Comparison of ENCODE assay signal across 30 mouse cellular contexts in genomic region chr8:108378036-108378435, GRCm38 (mm10).
DNase-seq lines count a peak whose midpoint lies in the region; ATAC-seq and TF ChIP-seq lines count a peak whose summit lies in the region.
"Had no signal": no experiment of that assay in that cellular context is flagged by ENCODE, and none has a peak within 500 bp of the region (broad histone marks: within the 10 kb centered on the region; RNA-seq: fewer than 3 reads in every experiment).

No protein-coding gene starts in this region.

- no peak for TF ChIP-seq POLR2A in brain, embryonic 14.5 days (IDR thresholded peaks at IDR 0.05; ENCODE audit: borderline replicate concordance, extremely low read depth, insufficient read depth, insufficient read length, poor library complexity, severe bottlenecking)

- no peak overlapping the region for H3K4me2 ChIP-seq in embryonic facial prominence, embryonic 14.5 days (ENCODE audit: low read depth, low read length)
- no peak overlapping the region for H3K4me2 ChIP-seq in hindbrain, postnatal 0 days (ENCODE audit: low read depth, low read length)
- H3K4me2 ChIP-seq in midbrain, embryonic 14.5 days (ENCODE audit: low read length) = no peak overlapping the region
- no peak overlapping the region for H3K4me2 ChIP-seq in midbrain, embryonic 11.5 days
- H3K4me2 ChIP-seq: embryonic facial prominence, embryonic 12.5 days; embryonic facial prominence, embryonic 15.5 days; forebrain, embryonic 12.5 days had no signal

- no peaks in the 10 kb centered on the region for H3K36me3 ChIP-seq in embryonic facial prominence, embryonic 14.5 days (ENCODE audit: control insufficient read depth, insufficient read depth, low read length)
- no peaks in the 10 kb centered on the region for H3K36me3 ChIP-seq in embryonic facial prominence, embryonic 10.5 days (replicated peaks)
- no peaks in the 10 kb centered on the region for H3K36me3 ChIP-seq in hindbrain, postnatal 0 days (ENCODE audit: insufficient read depth, low read length)
- H3K36me3 ChIP-seq in hindbrain, embryonic 10.5 days = no peaks in the 10 kb centered on the region
- no peaks in the 10 kb centered on the region for H3K36me3 ChIP-seq in midbrain, embryonic 14.5 days (ENCODE audit: control insufficient read depth, insufficient read depth, low read length)
- no peaks in the 10 kb centered on the region for H3K36me3 ChIP-seq in midbrain, embryonic 11.5 days (ENCODE audit: control insufficient read depth, insufficient read depth, low read length)
- H3K36me3 ChIP-seq: embryonic facial prominence, embryonic 12.5 days; embryonic facial prominence, embryonic 15.5 days; forebrain, embryonic 10.5 days; forebrain, embryonic 12.5 days; G1E had no signal

- no peak overlapping the region for H3K27ac ChIP-seq in embryonic facial prominence, embryonic 14.5 days (replicated peaks; ENCODE audit: low read depth, low read length)
- no peak overlapping the region for H3K27ac ChIP-seq in embryonic facial prominence, embryonic 10.5 days (replicated peaks)
- H3K27ac ChIP-seq in hindbrain, postnatal 0 days = no peak overlapping the region
- no peak overlapping the region for H3K27ac ChIP-seq in hindbrain, embryonic 10.5 days
- no peak overlapping the region for H3K27ac ChIP-seq in midbrain, embryonic 14.5 days (replicated peaks; ENCODE audit: low read depth, low read length)
- no peak overlapping the region for H3K27ac ChIP-seq in midbrain, embryonic 11.5 days (ENCODE audit: low read depth, low read length)
- H3K27ac ChIP-seq: embryonic facial prominence, embryonic 12.5 days; embryonic facial prominence, embryonic 15.5 days; forebrain, embryonic 10.5 days; forebrain, embryonic 12.5 days had no signal

- peak; percentile 57 for DNase-seq in embryonic facial prominence, embryonic 14.5 days (ENCODE audit: low spot score)
- DNase-seq in embryonic facial prominence, embryonic 10.5 days (ENCODE audit: low spot score) = no peak
- peak; percentile 17 for DNase-seq in hindbrain, postnatal 0 days (ENCODE audit: low spot score)
- DNase-seq in hindbrain, embryonic 10.5 days (ENCODE audit: low spot score) = no peak
- DNase-seq in midbrain, embryonic 14.5 days = peak; percentile 54
- DNase-seq in midbrain, embryonic 11.5 days (ENCODE audit: low spot score, missing footprints) = no peak
- DNase-seq in brain, embryonic 14.5 days (ENCODE audit: low read depth) = peak; percentile 67
- DNase-seq: adrenal gland, adult 8-10 months; adrenal gland, postnatal 14 days; adrenal gland, postnatal 36 days; B cell, adult 2 months; cerebellum, adult 11 months; cerebellum, adult 18-20 months; cerebellum, adult 8-10 months; cerebellum, adult 9-11 months; cerebellum, postnatal 14 days; cerebellum, postnatal 36 days; embryo, embryonic 11 days had no signal

- WGBS in embryonic facial prominence, embryonic 14.5 days = 72% methylated on average over 2 of the region's 2 CpGs
- 88% methylated on average over 2 of the region's 2 CpGs for WGBS in embryonic facial prominence, embryonic 10.5 days
- WGBS in hindbrain, postnatal 0 days = 24% methylated on average over 2 of the region's 2 CpGs
- WGBS in hindbrain, embryonic 10.5 days = 67% methylated on average over 2 of the region's 2 CpGs
- 36% methylated on average over 2 of the region's 2 CpGs for WGBS in midbrain, embryonic 14.5 days
- WGBS in midbrain, embryonic 11.5 days = 67% methylated on average over 2 of the region's 2 CpGs

- H3K9ac ChIP-seq in embryonic facial prominence, embryonic 14.5 days (ENCODE audit: low read depth, low read length) = no peak overlapping the region
- no peak overlapping the region for H3K9ac ChIP-seq in hindbrain, postnatal 0 days (replicated peaks; ENCODE audit: low read length)
- H3K9ac ChIP-seq in midbrain, embryonic 14.5 days (replicated peaks; ENCODE audit: low read length) = no peak overlapping the region
- no peak overlapping the region for H3K9ac ChIP-seq in midbrain, embryonic 11.5 days (ENCODE audit: low read length)
- H3K9ac ChIP-seq: embryonic facial prominence, embryonic 12.5 days; embryonic facial prominence, embryonic 15.5 days; forebrain, embryonic 12.5 days had no signal

- no peak for ATAC-seq in embryonic facial prominence, embryonic 14.5 days (ENCODE audit: low read depth)
- no peak for ATAC-seq in hindbrain, postnatal 0 days
- ATAC-seq in midbrain, embryonic 14.5 days (ENCODE audit: low FRiP score, low TSS enrichment) = no peak
- ATAC-seq in midbrain, embryonic 11.5 days (ENCODE audit: low FRiP score) = no peak
- ATAC-seq: activated CD4-positive, CD25-positive, alpha-beta regulatory T cell, adult 4 months; CD4-positive, CD25-positive, alpha-beta regulatory T cell, adult 4 months; forebrain, embryonic 14.5 days; forebrain, embryonic 16.5 days; Patski had no signal

- no peak overlapping the region for H3K4me3 ChIP-seq in embryonic facial prominence, embryonic 14.5 days (ENCODE audit: low read depth, low read length)
- no peak overlapping the region for H3K4me3 ChIP-seq in embryonic facial prominence, embryonic 10.5 days
- H3K4me3 ChIP-seq in hindbrain, postnatal 0 days (ENCODE audit: low read length) = no peak overlapping the region
- no peak overlapping the region for H3K4me3 ChIP-seq in hindbrain, embryonic 10.5 days
- H3K4me3 ChIP-seq in midbrain, embryonic 14.5 days (replicated peaks; ENCODE audit: low read depth, low read length) = no peak overlapping the region
- no peak overlapping the region for H3K4me3 ChIP-seq in midbrain, embryonic 11.5 days (ENCODE audit: low read depth, low read length)
- H3K4me3 ChIP-seq: embryonic facial prominence, embryonic 12.5 days; embryonic facial prominence, embryonic 15.5 days; erythroblast, embryonic 14.5 days; forebrain, embryonic 10.5 days; forebrain, embryonic 12.5 days had no signal

- no peaks in the 10 kb centered on the region for H3K9me3 ChIP-seq in embryonic facial prominence, embryonic 14.5 days (ENCODE audit: control insufficient read depth, low read length)
- no peaks in the 10 kb centered on the region for H3K9me3 ChIP-seq in embryonic facial prominence, embryonic 10.5 days
- H3K9me3 ChIP-seq in hindbrain, postnatal 0 days (ENCODE audit: low read length) = no peaks in the 10 kb centered on the region
- no peaks in the 10 kb centered on the region for H3K9me3 ChIP-seq in hindbrain, embryonic 10.5 days
- H3K9me3 ChIP-seq in midbrain, embryonic 14.5 days (ENCODE audit: control insufficient read depth, low read length) = no peaks in the 10 kb centered on the region
- H3K9me3 ChIP-seq in midbrain, embryonic 11.5 days (ENCODE audit: control insufficient read depth, low read length) = no peaks in the 10 kb centered on the region
- H3K9me3 ChIP-seq: embryonic facial prominence, embryonic 12.5 days; embryonic facial prominence, embryonic 15.5 days; forebrain, embryonic 10.5 days; forebrain, embryonic 12.5 days had no signal

- H3K4me1 ChIP-seq in embryonic facial prominence, embryonic 14.5 days (ENCODE audit: control insufficient read depth, insufficient read depth, low read length) = peaks cover 4% of the 10 kb centered on the region; the same call in 1 of the 2 replicates
- H3K4me1 ChIP-seq in embryonic facial prominence, embryonic 10.5 days = no peaks in the 10 kb centered on the region
- H3K4me1 ChIP-seq in hindbrain, postnatal 0 days (ENCODE audit: insufficient read depth, low read length) = no peaks in the 10 kb centered on the region
- H3K4me1 ChIP-seq in hindbrain, embryonic 10.5 days (replicated peaks) = no peaks in the 10 kb centered on the region
- 0 out of 2 replicates have a peak, but pooled peaks cover 3% of the 10 kb centered on the region for H3K4me1 ChIP-seq in midbrain, embryonic 14.5 days (ENCODE audit: control insufficient read depth, insufficient read depth, low read length)
- H3K4me1 ChIP-seq in midbrain, embryonic 11.5 days (ENCODE audit: control insufficient read depth, insufficient read depth, low read length) = no peaks in the 10 kb centered on the region
- H3K4me1 ChIP-seq: embryonic facial prominence, embryonic 12.5 days had no signal

- no peak for TF ChIP-seq CTCF in hindbrain, postnatal 0 days (IDR thresholded peaks at IDR 0.05; ENCODE audit: low read depth)
- no peak for TF ChIP-seq CTCF in brain, embryonic 14.5 days (IDR thresholded peaks at IDR 0.05; ENCODE audit: borderline replicate concordance, extremely low read depth, insufficient read depth, insufficient read length)

- no peaks in the 10 kb centered on the region for H3K27me3 ChIP-seq in embryonic facial prominence, embryonic 14.5 days (replicated peaks; ENCODE audit: control insufficient read depth, insufficient read depth, low read length)
- H3K27me3 ChIP-seq in embryonic facial prominence, embryonic 10.5 days (replicated peaks; ENCODE audit: low read depth, poor library complexity, severe bottlenecking) = peaks cover 8% of the 10 kb centered on the region; the same call in 1 of the 2 replicates
- H3K27me3 ChIP-seq in hindbrain, postnatal 0 days (ENCODE audit: insufficient read depth, low read length) = no peaks in the 10 kb centered on the region
- peaks cover 21% of the 10 kb centered on the region for H3K27me3 ChIP-seq in hindbrain, embryonic 10.5 days (ENCODE audit: insufficient read depth, poor library complexity, severe bottlenecking)
- no peaks in the 10 kb centered on the region; the same call in 1 of the 2 replicates for H3K27me3 ChIP-seq in midbrain, embryonic 14.5 days (ENCODE audit: control insufficient read depth, insufficient read depth, low read length)
- no peaks in the 10 kb centered on the region for H3K27me3 ChIP-seq in midbrain, embryonic 11.5 days (ENCODE audit: control insufficient read depth, insufficient read depth, low read length)
- H3K27me3 ChIP-seq: CH12.LX; embryonic facial prominence, embryonic 12.5 days; forebrain, embryonic 12.5 days had no signal

Comparison
In these comparisons a context has a peak if more than half of its experiments do, and no peak if none do; other contexts are left out.
1. DNase-seq: peak in embryonic facial prominence, embryonic 14.5 days (single experiment), hindbrain, postnatal 0 days (single experiment), midbrain, embryonic 14.5 days (single experiment) and brain, embryonic 14.5 days (single experiment); none in embryonic facial prominence, embryonic 10.5 days (single experiment), hindbrain, embryonic 10.5 days (single experiment) and midbrain, embryonic 11.5 days (single experiment).